Mouse (Mus musculus) heart, adult 2 months (tissue): Measurements from ENCODE around the gene Aoc3.

Experiments used
- CTCF ChIP-seq: fragments of 200-600 bp; IDR thresholded peaks from 2 replicates; pipeline ENCODE4 v1.8.1; 2022; ENCODE audit warnings: antibody characterized with exemption, mild to moderate bottlenecking, moderate library complexity
- EP300 ChIP-seq: fragments of 200-500 bp; IDR thresholded peaks from 2 replicates; pipeline ENCODE4 v1.6.1; 2011; ENCODE audit warnings: low read depth, low read length, control low read depth; ENCODE audit not compliant: insufficient read depth

DNA sequence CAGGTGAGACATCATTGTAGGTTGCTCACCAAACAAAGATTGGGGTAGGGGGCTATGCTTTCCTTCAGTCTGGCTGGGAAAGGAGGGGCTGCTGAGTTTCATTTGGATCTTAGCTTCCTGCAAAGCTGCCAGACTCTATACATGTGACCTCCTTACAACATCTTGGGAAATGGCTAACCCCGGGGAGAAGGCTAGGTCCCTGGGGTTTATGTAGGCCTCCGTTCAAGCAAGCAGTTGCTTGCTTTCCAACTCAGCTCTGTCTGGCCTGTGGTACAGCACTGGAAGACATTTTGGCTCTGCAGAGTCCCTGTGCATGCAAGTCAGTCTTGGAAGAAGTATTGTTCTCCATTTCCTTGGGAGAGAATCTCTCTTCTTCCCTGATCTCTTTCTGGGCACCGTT lies 2.1 kb downstream of the Aoc3 start:
- TF ChIP-seq EP300: no peak
- no peak for TF ChIP-seq CTCF
